Mouse (Mus musculus) forelimb bud, embryonic 11.5 days (tissue): ENCODE results near the gene Taf11.

ENCODE experiments used
- DNase-seq: peaks from one replicate; pipeline ENCODE4 v3.0.0-alpha.2; 2012; ENCODE audit warnings: low read depth, low spot score

Taf11 gene

DNA sequence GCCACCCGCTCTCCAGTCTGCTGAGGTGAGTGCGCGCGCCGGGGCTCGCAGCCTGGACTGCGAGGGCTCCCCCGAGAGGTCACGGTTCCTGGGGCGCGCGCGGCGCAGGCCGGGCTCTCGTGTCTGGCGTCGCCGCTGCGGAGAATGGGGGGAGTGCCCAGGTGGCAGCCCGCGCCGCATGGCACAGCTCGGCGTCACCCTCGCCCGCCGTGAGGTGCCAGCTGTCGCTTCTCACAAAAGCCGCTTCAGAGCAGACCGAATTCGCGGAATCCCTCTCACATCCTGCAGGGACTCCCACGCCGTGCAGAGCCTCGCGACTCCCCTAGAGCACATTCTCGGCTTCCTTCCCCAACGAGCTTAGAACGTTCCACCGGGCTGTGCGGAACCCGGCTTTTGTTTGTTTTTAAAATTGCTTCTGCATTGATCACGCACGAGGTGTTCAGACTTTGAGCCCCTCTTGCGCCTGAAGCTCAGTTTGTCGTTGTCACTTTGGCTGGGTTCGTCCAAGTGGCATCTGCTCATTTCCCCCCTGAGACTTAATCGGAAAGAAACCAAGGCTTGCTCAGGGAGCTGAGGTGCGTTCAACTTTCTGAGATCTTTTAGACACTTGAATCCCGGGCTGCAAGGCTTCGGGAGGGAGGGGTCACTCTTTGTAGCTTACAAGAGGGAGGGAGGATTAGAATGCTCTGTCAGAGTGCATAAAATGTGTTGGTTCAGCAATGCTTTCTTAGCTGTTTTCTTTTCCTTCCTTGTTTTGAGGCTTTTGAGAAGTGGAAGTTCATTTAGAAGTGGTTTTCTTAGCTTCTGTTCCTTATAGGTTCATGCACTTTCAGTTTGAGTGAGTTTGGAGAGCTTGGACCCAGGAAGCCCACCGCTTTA, at the start of gene Taf11:
Gene Taf11, minus strand, starts transcription at position 223 of the 879 bp plus-strand sequence.
- DNase-seq, result peak; percentile 6

GRCm38 (mm10) chr17:27957649-27958048, 48.0 kb upstream of the Taf11 start:
- no peak for DNase-seq

DNA sequence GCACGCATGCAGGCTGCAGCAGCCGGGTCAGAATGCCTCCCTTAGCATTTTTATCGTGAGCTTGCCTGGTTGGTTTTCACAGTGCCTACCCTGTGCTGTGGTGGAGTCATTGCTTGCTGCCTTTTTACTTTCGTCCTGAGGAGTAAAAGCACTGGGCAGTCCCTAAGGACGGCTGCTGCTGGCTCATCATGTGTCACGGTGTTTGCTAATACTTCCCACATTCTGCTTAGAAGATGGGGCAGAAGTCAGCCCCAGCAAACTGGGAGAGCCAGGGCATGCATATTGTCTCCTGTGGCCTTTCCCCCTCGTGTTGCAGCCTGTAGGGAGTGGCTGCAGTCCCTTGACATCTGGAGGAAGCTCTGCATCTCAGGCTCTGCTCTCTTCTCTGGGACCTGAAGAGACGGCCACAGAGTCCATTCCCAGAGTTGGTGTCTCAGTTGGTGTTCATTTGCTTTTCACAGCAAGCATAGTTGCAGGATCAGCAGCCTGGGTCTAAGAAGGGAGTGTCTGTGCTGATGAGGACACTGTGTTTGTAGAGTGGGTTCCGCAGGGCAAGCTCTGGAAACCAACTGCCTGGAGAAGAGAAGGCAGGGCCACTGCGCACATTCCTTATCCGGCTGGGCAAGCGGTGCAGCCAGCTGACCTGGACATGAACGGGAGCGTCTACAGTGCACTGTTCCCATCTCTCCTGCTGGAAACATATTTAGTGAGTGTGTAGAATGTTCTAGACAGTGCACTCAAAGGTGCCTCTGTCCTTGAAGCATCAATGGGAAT, 45.2 kb upstream of the Taf11 start:
- no peak for DNase-seq

DNA sequence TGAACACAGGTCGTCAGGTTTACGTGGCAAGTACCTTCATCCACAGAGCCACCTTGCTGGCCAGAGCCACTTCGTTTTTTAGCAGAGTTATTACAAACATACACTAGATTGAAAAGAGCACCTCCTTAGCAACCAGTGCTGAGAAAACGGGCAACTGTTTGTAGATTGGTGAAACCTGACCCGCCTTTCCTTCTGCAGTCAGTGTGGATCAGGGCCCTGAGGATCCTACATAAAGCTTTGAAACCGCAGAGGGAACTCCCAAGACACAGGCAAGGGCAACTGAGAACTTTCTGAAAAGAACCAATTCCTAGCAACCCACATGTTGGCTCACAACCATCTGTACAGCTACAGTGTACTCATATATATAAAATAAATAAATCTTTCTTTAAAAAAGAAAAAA, 43.5 kb upstream of the Taf11 start:
- no peak for DNase-seq

DNA sequence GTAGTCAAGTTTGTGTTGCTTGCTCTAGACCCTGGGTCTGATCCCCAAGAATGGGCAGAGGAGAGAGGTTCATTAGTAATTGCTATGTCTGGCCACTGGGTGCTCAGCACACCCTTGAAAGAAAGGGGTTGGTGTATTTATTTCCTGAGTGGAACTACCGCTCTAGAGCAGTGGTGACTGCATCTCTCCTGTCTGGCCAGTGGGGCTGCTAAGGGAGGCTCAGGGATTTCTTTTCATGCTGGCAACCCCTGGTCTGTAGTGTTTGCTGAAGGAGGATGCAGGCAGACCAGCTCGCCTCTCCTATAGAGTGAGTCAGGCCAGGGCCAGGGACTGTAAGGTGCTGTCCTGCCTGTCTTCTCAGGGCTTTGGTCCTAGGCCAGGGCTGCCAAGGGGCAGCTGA, 37.5 kb upstream of the Taf11 start:
- DNase-seq, result no peak

DNA sequence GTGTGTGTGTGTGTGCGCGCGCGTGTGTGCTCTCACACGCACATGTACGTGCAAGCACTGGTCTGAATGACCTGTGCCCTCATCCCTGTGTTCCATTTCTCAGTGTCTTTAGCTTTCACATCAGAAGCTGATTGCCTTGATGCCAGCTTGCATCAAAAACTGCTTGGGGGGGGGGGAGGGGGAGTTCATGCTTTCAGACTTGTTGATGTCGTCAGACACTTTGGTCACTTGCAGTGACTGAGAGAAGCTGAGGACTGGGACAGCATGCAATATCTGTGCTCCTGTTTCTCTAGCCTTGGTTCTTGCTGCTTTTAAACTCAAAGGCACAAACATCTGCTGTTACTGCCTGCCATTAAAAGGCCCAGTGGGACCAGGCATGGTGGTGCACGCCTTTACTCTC, 36.7 kb upstream of the Taf11 start:
- DNase-seq, result no peak

- no peak for DNase-seq
Measured at GRCm38 (mm10) chr17:27945546-27946216, 36.0 kb upstream of the Taf11 start.

DNA sequence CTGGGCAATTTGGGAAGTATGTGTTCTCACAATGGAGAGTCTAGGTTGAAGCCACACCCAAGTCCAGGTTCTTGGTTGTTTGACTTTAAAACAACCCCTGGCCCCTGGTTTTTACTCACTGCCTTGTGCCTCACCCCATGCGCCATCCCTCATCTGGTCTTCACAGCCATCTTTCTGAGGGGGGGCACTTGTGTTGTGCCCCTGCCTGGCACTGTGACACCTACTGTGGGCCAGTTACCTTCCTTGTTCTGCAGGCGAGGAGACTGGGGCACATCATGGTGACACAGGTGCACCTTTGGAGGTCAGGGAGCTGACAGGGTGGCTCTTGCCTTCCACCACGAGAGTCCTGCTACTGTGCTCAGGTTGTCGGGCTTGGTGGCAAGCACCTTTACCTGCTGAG, 32.5 kb upstream of the Taf11 start:
- no peak for DNase-seq

DNA sequence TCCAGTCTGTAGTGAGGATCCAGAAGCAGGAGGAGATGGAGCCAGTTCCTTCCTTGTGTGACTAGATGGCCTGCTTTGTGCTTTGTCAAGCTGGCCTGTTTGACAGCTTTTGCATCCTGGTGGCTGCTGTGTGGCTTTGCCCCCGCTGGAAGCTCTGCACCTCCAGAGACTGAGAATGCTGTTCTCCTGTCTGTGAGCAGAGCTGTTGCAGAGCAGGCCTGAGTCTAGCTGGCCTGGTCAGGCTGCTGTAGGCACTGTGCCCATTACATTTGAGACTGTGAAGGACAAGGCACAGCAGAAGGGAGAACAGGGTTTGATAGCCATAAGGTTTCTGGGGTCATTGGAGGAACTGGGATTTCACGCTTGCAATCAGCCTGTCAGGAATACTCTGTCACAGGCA, 32.1 kb upstream of the Taf11 start:
- DNase-seq, result no peak

- no peak for DNase-seq
Measured at GRCm38 (mm10) chr17:27941178-27941577, 31.5 kb upstream of the Taf11 start.

GRCm38 (mm10) chr17:27940352-27940751, 30.7 kb upstream of the Taf11 start:
- no peak for DNase-seq

DNA sequence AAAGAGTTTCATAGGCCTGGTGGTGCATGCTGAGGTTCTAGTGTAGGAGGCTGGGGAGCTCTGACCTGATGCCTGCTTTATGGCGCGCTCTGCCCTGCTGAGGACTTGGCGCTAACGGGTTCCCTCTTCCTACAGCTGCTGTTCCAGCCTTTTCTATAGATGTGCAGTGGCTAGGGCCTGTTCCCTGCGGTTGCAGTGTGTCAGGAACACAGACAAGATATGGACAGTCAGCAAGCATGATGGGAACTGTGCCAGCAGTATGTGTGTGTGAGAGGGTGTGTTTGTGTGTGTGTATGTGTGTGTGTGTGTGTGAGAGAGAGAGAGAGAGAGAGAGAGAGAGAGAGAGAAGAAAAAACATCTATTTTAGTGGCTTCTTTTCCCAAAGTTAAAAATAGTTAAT, 29.4 kb upstream of the Taf11 start:
- DNase-seq, result no peak

DNA sequence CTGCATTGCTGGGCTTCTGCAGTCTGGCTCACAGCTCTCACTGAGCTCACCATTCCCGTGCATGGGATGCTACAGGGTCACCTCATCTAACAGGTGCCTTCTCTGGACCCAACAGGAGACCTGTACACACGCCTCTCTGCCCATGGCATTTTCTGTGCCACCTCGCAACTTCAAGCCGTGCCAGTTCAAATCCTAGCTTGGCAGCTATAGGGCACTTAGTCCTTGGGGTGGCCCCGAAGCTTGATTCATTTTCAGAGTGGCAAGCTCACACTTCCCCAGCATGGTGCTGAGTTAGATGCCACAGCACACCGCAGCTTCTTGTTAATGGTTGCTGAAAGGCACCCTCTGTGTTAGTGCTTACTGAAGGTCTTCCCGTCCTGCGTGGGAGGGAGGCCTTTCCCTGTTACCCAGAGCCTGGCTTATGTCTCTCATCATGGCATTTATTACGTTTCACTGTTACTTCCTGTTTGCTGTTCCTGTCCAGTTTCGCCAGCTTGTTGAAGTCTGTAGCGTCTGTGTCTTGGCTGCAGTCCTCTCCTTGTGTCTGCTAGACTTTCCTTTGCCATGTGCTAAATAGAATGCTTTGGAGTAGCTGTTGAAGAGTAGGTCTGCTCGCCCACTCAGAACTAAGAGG, 28.6 kb upstream of the Taf11 start:
- peak; percentile 40 for DNase-seq

DNA sequence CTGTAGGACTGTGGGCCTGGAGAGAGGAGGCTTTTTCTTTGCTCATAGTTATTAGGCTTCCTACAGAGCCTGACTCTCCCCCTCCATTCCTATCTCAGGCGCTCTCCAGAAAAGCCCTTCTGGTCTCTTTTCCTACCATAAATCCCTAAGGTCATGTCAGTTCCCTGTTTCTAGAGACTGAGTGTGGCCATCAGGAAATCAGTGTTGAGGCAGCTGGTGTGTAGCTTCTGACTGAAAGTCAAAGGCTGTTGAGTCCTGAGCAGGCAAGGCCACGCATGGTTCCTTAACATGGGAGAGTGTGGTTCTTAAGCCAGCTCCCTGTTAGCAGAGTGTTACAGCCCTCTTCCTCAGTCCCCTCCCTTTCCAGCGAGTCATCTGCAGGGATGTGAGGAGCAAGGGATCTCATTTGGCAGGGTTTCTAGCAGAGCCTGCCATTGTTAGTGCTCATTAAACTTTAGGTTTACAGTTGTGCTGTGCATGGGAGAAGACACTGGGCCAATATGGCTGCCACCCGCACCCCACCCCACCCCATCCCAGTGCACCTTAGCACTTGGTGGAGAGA, 27.5 kb upstream of the Taf11 start:
- no peak for DNase-seq

DNA sequence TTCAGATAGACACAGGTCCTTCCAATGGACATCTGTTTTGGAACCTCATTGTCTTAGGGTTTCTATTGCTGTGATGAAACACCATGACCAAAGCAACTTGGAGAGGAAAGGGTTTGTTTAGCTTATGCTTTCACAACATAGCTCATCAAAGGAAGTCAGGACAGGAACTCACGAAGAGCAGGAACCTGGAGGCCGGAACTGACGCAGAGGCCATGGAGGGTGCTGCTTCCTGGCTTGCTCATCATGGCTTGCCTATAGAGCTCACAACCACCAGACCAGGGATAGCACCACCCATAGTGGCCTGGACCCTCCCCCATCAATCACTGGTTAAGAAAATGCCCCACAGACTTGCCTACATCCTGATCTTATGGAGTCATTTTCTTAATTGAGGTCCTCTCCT, 25.4 kb upstream of the Taf11 start:
- DNase-seq, result no peak

DNA sequence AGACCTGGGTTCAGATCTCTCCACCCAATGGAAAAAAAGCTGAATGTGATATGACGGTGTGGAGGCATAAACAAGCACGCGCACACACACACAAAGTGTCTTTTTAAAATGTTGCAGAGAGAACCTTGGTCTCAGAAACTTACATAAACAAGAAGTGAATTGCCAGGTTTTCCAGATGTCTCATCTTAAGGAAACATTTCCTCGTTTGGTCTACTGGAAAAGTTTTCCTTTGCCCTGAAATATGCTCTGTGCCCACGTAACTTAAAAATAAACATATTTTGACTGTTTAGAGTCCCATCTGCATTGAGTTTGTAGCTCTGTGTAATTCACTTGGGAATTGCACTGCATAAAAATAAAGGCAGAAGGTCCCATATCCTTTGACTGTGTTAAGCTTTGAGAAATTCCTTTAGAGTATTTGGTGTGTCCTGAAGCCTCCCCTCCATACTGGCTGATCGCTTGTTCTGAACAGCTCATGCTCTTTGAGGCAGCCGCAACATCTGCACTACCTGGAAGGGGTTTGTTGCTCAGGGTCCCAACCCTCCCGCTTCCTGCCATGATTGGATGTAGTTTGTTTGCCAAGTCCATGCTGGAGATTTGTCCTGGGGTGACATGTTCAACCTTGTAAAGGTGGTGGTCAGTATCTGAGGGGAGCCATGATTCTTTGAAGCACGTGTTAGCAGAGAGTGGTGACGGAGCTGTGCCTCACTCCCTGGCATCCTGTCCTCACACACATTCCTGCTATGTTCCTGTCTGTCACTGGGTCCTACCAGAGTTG, 24.7 kb upstream of the Taf11 start:
- no peak for DNase-seq

DNA sequence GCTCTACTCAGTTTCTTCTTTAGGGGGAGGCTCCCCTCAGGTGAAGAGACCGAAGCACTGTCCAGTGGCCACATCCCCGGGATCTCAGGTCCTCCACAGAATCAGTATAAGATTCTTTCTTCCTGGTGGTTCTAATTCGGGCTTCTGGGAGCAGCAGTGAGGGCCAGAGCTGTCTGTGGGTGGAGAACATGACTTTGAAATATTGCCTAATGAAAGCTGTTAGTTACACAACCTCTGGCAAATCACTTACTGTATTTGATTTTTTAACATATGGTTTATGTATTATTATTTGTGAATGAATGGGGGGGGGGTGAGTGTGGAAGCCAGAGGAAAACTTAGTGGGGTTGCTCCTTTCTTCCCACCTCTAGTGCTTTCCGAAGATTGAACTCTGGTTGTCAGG, 22.2 kb upstream of the Taf11 start:
- no peak for DNase-seq

DNA sequence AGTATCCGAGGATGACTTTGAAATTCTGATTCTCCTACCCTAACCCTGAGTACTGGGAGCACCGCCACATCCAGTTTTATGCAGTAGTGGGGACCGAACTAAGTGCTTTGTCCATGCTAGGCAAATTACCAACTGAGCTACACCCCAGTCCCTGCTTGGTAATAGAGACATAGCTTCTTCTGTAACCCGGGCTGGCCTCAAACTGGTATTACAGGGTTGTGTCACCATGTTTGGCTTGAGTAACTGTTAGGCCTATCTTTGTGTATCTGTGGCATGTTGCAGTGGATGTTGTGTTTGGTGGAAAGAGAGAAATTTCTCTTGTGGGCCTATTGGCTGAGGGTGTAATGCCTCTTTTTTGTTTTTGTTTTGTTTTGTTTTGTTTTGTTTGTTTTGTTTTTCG, 20.6 kb upstream of the Taf11 start:
- DNase-seq, result no peak

DNA sequence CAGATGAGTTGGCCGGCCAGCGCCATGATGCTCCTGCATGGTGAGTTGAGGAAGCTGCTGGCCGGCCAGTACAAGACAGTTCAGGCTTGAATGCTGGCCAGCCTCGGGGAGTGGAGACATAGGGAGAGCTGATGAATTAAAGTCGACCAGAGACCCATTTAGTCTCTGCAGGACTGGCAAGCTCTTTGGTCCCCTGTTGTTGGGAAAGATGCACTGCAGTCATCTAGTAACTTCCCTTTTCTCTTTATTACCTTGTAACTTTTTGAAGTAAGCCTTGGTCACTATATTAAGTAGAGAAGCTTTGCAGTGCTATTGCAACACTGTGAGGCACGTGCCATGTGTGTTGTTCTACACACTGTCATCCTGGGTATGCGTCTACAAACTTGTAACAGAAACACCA, 15.9 kb upstream of the Taf11 start:
- no peak for DNase-seq

DNA sequence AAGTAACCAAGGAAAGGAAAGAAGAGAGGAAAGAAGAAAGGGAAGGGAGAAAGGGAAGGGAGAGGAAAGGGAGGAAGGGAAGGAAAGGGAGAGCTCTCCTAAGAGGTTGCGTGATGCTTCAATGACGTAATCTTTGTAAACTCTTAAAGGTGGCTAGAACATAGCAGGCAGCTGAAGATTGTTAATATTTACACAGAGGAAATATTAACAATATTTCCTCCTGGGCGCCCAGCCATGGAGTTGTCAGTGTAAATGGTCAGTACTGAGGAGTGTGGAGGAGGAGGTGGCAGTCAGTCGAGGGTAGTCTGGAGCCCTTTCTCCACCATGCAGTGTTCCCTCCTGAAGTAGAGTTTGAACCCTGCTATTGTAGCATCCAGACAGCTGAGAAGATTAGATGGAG, 15.4 kb upstream of the Taf11 start:
- DNase-seq, result no peak

GRCm38 (mm10) chr17:27922174-27922712, 12.6 kb upstream of the Taf11 start:
- DNase-seq, result no peak
